Mouse (Mus musculus) cerebellum, adult 2 months (tissue): ENCODE results near the gene Gigyf1. TPM values are rescaled to one million over a fixed set of nuclear protein-coding genes. Genes with fewer than 3 reads are reported as not detected.

Experiments used
- DNase-seq, 2 experiments: peaks; one replicate each; pipeline ENCODE4 v3.0.0; 2021
- H3K27ac ChIP-seq: fragments of 200-500 bp; 2 replicates; pipeline ENCODE4 v1.5.1; 2012; ENCODE audit warnings: low read length, control low read depth, inconsistent platforms; ENCODE audit not compliant: insufficient read depth
- H3K27me3 ChIP-seq: fragments of 200-500 bp; 2 replicates; pipeline ENCODE4 v1.6.1; 2012; ENCODE audit warnings: inconsistent platforms, mild to moderate bottlenecking, low read length, moderate library complexity; ENCODE audit not compliant: control insufficient read depth, insufficient read depth
- H3K4me1 ChIP-seq: fragments of 200-500 bp; 2 replicates; pipeline ENCODE4 v1.6.1; 2011; ENCODE audit warnings: low read length; ENCODE audit not compliant: control insufficient read depth, insufficient read depth
- H3K4me3 ChIP-seq: fragments of 200-500 bp; replicated peaks from 2 replicates; pipeline ENCODE3; 2011; ENCODE audit warnings: mild to moderate bottlenecking, low read depth, low read length, control low read depth; ENCODE audit not compliant: insufficient read depth
- CTCF ChIP-seq: fragments of 200-500 bp; IDR thresholded peaks from 2 replicates; pipeline ENCODE4 v1.5.1; 2011; ENCODE audit warnings: low read depth, mild to moderate bottlenecking, control low read depth, low read length, moderate library complexity, borderline replicate concordance; ENCODE audit not compliant: insufficient read depth
- POLR2A ChIP-seq: fragments of 200-500 bp; IDR thresholded peaks from 2 replicates; pipeline ENCODE4 v1.6.1; 2011; ENCODE audit warnings: low read length, control low read depth, borderline replicate concordance; ENCODE audit not compliant: insufficient read depth
- WGBS: fragments of 180-500 bp; shearing (Covaris S2); methylation state at CpG from one replicate; pipeline ENCODE4 v1.1.7; 2018; 5-methylcytosine and 5-hydroxymethylcytosine counted together
- polyA plus RNA-seq: library from polyadenylated mRNA; depleted of rRNA; stranded (reverse); fragments of >200 nt; gene quantifications from 2 replicates; pipeline ENCODE4 v1.2.3, GENCODE M21; 2012

The Gigyf1 gene
- polyA plus RNA-seq, 1 experiment: 61.2 TPM

DNA sequence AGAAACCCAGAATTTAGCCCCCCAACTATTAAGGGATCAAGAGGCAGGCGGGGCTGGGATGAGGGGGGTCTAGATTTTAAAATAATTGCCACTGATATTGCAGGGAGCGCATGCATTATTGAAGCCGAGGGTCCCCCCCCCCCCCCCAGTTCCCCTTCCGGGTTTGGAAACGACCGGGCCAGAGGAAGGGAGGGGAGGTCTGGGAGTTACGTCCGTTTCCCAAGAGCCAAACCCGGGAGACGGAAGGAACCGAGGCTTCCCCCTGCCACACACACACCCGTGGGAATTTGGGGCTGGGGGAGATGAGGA is 14.4 kb downstream of the Gigyf1 start:
- no peaks in the 10 kb centered on the region for H3K27me3 ChIP-seq
- peaks cover 11% of the 10 kb centered on the region for H3K4me1 ChIP-seq
- WGBS: 0% methylated on average over 12 of the region's 12 CpGs
- TF ChIP-seq CTCF: no peak
- TF ChIP-seq POLR2A: no peak
- H3K4me3 ChIP-seq: peak overlapping the region; percentile 79
- peak overlapping the region; percentile 81 for H3K27ac ChIP-seq
- DNase-seq: no peak

DNA sequence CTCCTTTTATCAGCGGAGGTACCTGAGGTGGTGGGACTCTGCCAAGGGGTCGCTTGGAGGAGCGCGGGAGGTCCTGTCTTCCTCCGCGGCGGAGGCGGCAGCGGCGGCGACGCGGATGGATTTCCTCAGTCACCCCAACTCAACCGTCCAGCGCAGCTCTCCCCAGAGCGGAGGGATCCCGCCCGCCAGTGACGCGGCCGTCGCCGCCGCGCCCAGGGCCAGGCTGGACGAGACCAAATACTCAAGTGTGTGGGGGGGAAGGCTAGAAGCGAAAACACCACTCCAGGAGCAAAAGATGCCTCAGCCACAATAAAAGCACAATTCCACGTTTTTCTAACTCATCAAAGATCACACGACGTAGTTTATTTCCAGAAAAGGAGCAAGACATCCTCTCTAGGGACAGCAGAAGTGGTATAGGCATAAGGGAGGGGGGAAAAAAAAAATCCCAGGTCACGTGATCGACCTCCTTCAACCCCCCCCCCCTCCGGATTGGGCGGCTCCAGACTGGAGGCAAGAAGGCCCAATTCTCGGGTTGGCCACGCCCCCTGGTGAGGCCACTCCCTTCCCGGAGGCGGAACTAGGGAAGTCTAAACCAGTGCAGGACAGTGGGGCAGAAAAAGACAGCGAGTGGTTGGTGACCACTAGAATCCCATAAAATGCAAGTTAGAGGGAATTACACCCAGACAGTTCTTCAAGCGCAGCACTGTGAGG is 14.9 kb downstream of the Gigyf1 start, which contains the start of the genes Epo and Gnb2:
Epo (minus strand) TSS at position 126 of the 711 bp plus-strand sequence.
Gnb2 (minus strand) TSS at position 394 of the 711 bp plus-strand sequence.
- peak within 1 kb of the TSS; percentile 79 for H3K4me3 ChIP-seq
- TF ChIP-seq POLR2A (peak; percentile 86), CTCF (no peak)
- H3K4me1 ChIP-seq: peaks cover 11% of the 10 kb centered on the region
- WGBS: under 1% methylated on average over 40 of the region's 40 CpGs
- peak; percentile 98 to 99 for DNase-seq
- peak within 1 kb of the TSS; percentile 97 for H3K27ac ChIP-seq
- no peaks in the 10 kb centered on the region for H3K27me3 ChIP-seq

DNA sequence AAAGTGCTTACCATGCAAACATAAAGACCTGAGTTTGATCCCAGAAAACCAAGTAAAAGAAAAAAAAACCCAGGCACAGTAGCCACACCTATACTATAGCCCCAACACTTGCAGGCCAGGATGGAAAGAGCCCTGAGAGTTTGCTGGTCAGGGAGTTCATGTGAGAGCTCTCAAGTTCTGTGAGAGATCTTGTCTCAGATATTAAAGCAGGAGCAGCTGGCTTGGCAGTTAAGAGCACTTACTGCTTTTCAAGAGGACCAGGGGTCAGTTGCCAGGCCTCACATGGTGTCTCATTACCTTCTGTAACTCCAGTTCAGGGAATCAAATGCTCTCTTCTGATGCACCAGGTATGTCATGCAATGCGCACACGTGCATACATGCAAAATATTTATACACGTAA is 16.4 kb downstream of the Gigyf1 start:
- TF ChIP-seq CTCF: no peak
- DNase-seq: no peak

DNA sequence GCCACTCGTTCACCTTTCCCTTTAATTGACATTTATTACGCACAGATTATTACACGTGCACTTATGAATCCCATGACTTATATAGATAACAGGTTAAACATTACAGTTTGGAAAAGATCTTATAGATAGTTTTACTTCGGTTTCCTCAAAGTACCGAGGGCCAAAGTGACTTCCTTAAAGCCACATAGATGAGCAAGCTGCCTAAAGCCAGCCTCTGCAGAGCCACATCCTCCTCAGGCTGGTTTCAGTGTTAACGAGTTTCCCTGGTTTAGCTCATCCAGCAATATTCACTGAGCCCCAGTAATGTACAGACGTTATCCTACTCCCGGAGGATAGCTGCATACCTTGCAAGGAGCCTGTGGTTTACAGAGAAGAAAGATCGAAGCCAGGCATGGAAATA is 17.0 kb downstream of the Gigyf1 start:
- Histone ChIP-seq H3K4me1 (peaks cover 15% of the 10 kb centered on the region), H3K27me3 (no peaks in the 10 kb centered on the region), H3K27ac (no peak overlapping the region), H3K4me3 (no peak overlapping the region)
- no peak for DNase-seq
- TF ChIP-seq POLR2A (no peak), CTCF (no peak)
- WGBS: 87% methylated on average over 9 of the region's 9 CpGs

More for the DNA sequence above, 16.4 kb downstream of the Gigyf1 start:
- 95% methylated on average over 3 of the region's 3 CpGs for WGBS
- Histone ChIP-seq H3K4me1 (peaks cover 14% of the 10 kb centered on the region), H3K27me3 (no peaks in the 10 kb centered on the region), H3K4me3 (no peak overlapping the region), H3K27ac (no peak overlapping the region)

DNA sequence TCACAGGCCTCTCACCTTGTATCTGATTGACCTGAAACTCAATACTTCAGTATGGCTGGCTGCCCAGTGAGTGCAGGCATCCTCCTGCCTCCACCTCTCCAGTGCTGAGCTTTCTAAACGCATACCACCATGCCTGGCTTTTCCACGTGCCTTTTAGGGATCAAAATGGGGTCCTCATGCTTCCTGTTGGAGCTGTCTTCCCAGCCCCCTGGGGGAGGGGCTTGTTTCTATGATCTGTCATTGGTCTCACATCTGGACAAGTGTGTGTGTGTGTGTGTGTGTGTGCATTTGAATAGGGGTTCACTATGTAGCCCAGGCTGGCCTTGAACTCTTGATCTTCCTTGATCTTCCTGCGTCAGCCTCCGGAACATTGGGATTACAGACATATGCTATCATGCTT is 19.1 kb downstream of the Gigyf1 start:
- 80% methylated on average over 4 of the region's 4 CpGs for WGBS
- Histone ChIP-seq H3K27me3 (no peaks in the 10 kb centered on the region), H3K4me3 (no peak overlapping the region), H3K4me1 (peaks cover 23% of the 10 kb centered on the region), H3K27ac (no peak overlapping the region)
- DNase-seq: peak in 1 of 2 experiments; percentile 1
- TF ChIP-seq POLR2A (no peak), CTCF (no peak)

DNA sequence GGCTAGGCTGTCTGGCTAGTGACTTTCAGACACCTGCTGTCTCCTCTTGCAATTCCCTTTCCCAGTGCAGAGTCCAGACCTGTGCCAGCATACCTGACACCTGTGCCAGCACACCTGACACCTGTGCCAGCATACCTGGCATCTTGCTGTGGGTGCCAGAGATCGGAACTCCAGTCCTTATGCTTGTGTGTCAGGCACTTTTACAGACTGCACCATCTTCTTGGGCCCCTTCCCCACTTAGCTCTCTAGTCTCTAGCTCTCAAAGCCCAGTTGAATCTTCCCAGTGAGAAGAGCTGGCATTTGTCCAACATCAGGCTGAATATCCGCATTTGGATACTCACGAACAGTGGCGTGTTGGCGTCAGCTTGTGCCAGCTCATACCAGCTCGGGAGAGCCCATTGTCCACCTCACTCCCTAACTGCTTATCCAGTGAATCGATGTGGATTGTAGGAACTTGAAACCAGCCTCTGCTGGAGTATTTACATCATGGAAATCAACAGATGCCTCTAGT is 21.0 kb downstream of the Gigyf1 start:
- WGBS: 5% methylated on average over 7 of the region's 7 CpGs
- Histone ChIP-seq H3K4me3 (no peak overlapping the region), H3K27me3 (no peaks in the 10 kb centered on the region), H3K27ac (no peak overlapping the region), H3K4me1 (peaks cover 29% of the 10 kb centered on the region)
- TF ChIP-seq POLR2A: no peak
- no peak for TF ChIP-seq CTCF
- DNase-seq: peak; percentile 83 to 86

DNA sequence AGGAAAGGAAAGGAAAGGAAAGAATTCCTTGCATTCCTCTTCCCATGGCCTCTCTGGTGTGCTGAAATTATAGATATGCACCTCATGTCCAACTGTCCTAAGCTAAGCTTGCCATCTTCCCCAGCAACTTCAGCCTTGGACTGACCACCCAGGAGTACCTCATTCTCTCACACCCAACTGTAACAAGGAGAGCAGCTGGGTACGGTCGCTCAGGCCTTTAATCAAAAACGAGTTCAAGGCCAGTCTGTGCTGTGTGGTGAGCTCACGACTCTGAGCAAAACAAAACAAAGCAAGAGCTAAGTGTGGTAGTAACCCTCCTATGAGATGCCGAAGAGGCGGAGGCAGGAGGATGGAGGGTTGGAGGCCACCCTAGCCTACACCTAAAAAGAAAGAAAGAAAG is 22.6 kb downstream of the Gigyf1 start:
- DNase-seq: no peak
- no peaks in the 10 kb centered on the region for H3K27me3 ChIP-seq
- no peak for TF ChIP-seq CTCF
- TF ChIP-seq POLR2A: no peak
- no peak overlapping the region for H3K4me3 ChIP-seq
- H3K27ac ChIP-seq: no peak overlapping the region
- 86% methylated on average over 6 of the region's 6 CpGs for WGBS
- H3K4me1 ChIP-seq: peaks cover 29% of the 10 kb centered on the region

DNA sequence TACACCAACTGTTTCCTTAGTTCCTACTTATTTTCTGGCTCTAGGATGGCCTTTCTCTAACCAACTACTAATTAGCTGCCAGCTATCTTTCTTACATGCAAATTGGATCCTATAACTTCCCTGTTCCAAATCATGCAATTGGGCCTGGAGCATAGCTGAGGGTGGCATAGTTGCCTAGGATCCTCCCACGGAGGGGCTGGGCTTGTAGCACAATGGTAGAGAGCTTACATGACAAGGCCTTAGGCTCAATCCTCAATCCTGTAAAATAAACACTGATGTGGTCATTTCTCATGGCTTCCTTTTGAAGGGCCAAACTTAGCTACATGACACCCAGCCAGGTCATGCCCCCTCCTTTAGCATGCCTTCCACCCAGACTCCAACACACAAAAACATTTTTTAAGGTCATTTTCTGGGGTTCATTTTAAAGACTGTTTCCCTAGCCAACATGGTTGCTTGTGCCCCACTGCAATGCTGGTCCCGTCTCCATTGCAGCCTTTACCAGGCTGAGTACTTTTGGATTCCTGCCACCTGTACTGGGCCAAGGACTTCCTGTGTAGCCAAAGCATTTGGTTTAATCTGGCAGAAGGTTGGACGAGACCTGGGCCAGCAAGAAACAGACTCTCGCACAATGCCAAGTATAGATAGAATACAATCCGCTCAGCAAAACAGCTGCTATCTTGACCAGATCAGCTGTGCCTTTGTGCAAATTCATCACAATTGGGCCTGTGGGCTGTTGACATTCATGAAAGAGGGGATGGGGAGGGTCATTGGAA is 23.6 kb downstream of the Gigyf1 start:
- Histone ChIP-seq H3K27me3 (no peaks in the 10 kb centered on the region), H3K27ac (peak overlapping the region; percentile 25; the same call in 1 of the 2 replicates), H3K4me3 (no peak overlapping the region), H3K4me1 (peaks cover 29% of the 10 kb centered on the region)
- DNase-seq: peak; percentile 76 to 90
- WGBS: 14% methylated on average over 5 of the region's 5 CpGs
- no peak for TF ChIP-seq CTCF
